Mouse (Mus musculus): ENCODE measurements at regions not wholly inside any gene's neighbourhood (a gene's known extent, or its start where the extent isn't known, plus 50 kb on each side); places are given as distances from the start of the nearest gene placed in this dataset.

- WGBS (ENCODE audit: insufficient replicate concordance) = 53% methylated on average over 1 of the region's 1 CpGs
- H3K4me3 ChIP-seq (replicated peaks) = no peak overlapping the region
- no peak overlapping the region for H3K4me2 ChIP-seq
- no peaks in the 10 kb centered on the region for H3K9me3 ChIP-seq (replicated peaks)
- H3K36me3 ChIP-seq (replicated peaks) = no peaks in the 10 kb centered on the region
- no peak overlapping the region for H3K27ac ChIP-seq (replicated peaks)
- ATAC-seq (ENCODE audit: insufficient read depth) = no peak
- no peaks in the 10 kb centered on the region for H3K27me3 ChIP-seq
- H3K4me1 ChIP-seq (replicated peaks) = no peaks in the 10 kb centered on the region
- H3K9ac ChIP-seq = no peak overlapping the region
These were observed 594.9 kb upstream of the Fam92a start for GRCm38 (mm10) chr4:12766763-12767162.

- Histone ChIP-seq H3K4me1 (replicated peaks) (no peaks in the 10 kb centered on the region), H3K36me3 (replicated peaks) (no peaks in the 10 kb centered on the region), H3K9ac (no peak overlapping the region), H3K27me3 (no peaks in the 10 kb centered on the region), H3K4me3 (replicated peaks) (no peak overlapping the region), H3K27ac (replicated peaks) (no peak overlapping the region), H3K4me2 (no peak overlapping the region), H3K9me3 (replicated peaks) (no peaks in the 10 kb centered on the region)
- no peak for ATAC-seq (ENCODE audit: insufficient read depth)
- 41% methylated on average over 2 of the region's 2 CpGs for WGBS (ENCODE audit: insufficient replicate concordance)
These were observed 579.0 kb upstream of the Fam92a start for GRCm38 (mm10) chr4:12750817-12751216.

GRCm38 (mm10) chr4:12749874-12750273, 578.1 kb upstream of the Fam92a start:
- 38% methylated on average over 1 of the region's 1 CpGs for WGBS (ENCODE audit: insufficient replicate concordance)
- no peak overlapping the region for H3K9ac ChIP-seq
- H3K27ac ChIP-seq (replicated peaks) = no peak overlapping the region
- H3K27me3 ChIP-seq = no peaks in the 10 kb centered on the region
- no peaks in the 10 kb centered on the region for H3K4me1 ChIP-seq (replicated peaks)
- H3K9me3 ChIP-seq (replicated peaks) = no peaks in the 10 kb centered on the region
- ATAC-seq (ENCODE audit: insufficient read depth) = no peak
- H3K4me3 ChIP-seq (replicated peaks) = no peak overlapping the region
- H3K36me3 ChIP-seq (replicated peaks) = no peaks in the 10 kb centered on the region
- no peak overlapping the region for H3K4me2 ChIP-seq

- no peak overlapping the region for H3K4me3 ChIP-seq (replicated peaks)
- no peak for ATAC-seq (ENCODE audit: insufficient read depth)
- 52% methylated on average over 5 of the region's 5 CpGs for WGBS (ENCODE audit: insufficient replicate concordance)
These were observed 572.0 kb upstream of the Fam92a start for GRCm38 (mm10) chr4:12743714-12744327.

GRCm38 (mm10) chr4:12736411-12736810, 564.6 kb upstream of the Fam92a start:
- no peak for ATAC-seq (ENCODE audit: insufficient read depth)
- no peak overlapping the region for H3K4me3 ChIP-seq (replicated peaks)
- no peaks in the 10 kb centered on the region for H3K36me3 ChIP-seq (replicated peaks)
- no peaks in the 10 kb centered on the region for H3K27me3 ChIP-seq
- no peak overlapping the region for H3K4me2 ChIP-seq
- H3K9me3 ChIP-seq (replicated peaks) = no peaks in the 10 kb centered on the region
- no peaks in the 10 kb centered on the region for H3K4me1 ChIP-seq (replicated peaks)
- no peak overlapping the region for H3K9ac ChIP-seq
- no peak overlapping the region for H3K27ac ChIP-seq (replicated peaks)
- 48% methylated on average over 3 of the region's 3 CpGs for WGBS (ENCODE audit: insufficient replicate concordance)

More at GRCm38 (mm10) chr4:12743714-12744327, 572.0 kb upstream of the Fam92a start:
- Histone ChIP-seq H3K36me3 (replicated peaks) (no peaks in the 10 kb centered on the region), H3K9ac (no peak overlapping the region), H3K9me3 (replicated peaks) (no peaks in the 10 kb centered on the region), H3K27ac (replicated peaks) (no peak overlapping the region), H3K27me3 (no peaks in the 10 kb centered on the region), H3K4me1 (replicated peaks) (no peaks in the 10 kb centered on the region), H3K4me2 (no peak overlapping the region)

- no peaks in the 10 kb centered on the region for H3K4me1 ChIP-seq (replicated peaks)
- H3K36me3 ChIP-seq (replicated peaks) = no peaks in the 10 kb centered on the region
- no peaks in the 10 kb centered on the region for H3K27me3 ChIP-seq
- H3K27ac ChIP-seq (replicated peaks) = no peak overlapping the region
- peak; percentile 47 for ATAC-seq (ENCODE audit: insufficient read depth)
- H3K4me2 ChIP-seq = no peak overlapping the region
- WGBS (ENCODE audit: insufficient replicate concordance) = 26% methylated on average over 1 of the region's 1 CpGs
- no peaks in the 10 kb centered on the region for H3K9me3 ChIP-seq (replicated peaks)
- H3K9ac ChIP-seq = no peak overlapping the region
- no peak overlapping the region for H3K4me3 ChIP-seq (replicated peaks)
These were observed 528.4 kb upstream of the Fam92a start for GRCm38 (mm10) chr4:12700189-12700588.

- no peak for ATAC-seq (ENCODE audit: insufficient read depth)
- Histone ChIP-seq H3K9me3 (replicated peaks) (no peaks in the 10 kb centered on the region), H3K27ac (replicated peaks) (no peak overlapping the region), H3K36me3 (replicated peaks) (no peaks in the 10 kb centered on the region), H3K4me1 (replicated peaks) (no peaks in the 10 kb centered on the region), H3K4me3 (replicated peaks) (no peak overlapping the region), H3K27me3 (no peaks in the 10 kb centered on the region), H3K4me2 (no peak overlapping the region), H3K9ac (no peak overlapping the region)
- WGBS (ENCODE audit: insufficient replicate concordance) = 67% methylated on average over 3 of the region's 3 CpGs
These were observed 506.0 kb upstream of the Fam92a start for GRCm38 (mm10) chr4:12677814-12678213.

GRCm38 (mm10) chr4:12671399-12671798, 499.6 kb upstream of the Fam92a start:
- H3K4me3 ChIP-seq (replicated peaks) = no peak overlapping the region
- no peak overlapping the region for H3K9ac ChIP-seq
- H3K9me3 ChIP-seq (replicated peaks) = no peaks in the 10 kb centered on the region
- no peaks in the 10 kb centered on the region for H3K4me1 ChIP-seq (replicated peaks)
- 51% methylated on average over 7 of the region's 7 CpGs for WGBS (ENCODE audit: insufficient replicate concordance)
- no peak overlapping the region for H3K27ac ChIP-seq (replicated peaks)
- no peak overlapping the region for H3K4me2 ChIP-seq
- no peaks in the 10 kb centered on the region for H3K36me3 ChIP-seq (replicated peaks)
- H3K27me3 ChIP-seq = no peaks in the 10 kb centered on the region
- no peak for ATAC-seq (ENCODE audit: insufficient read depth)

GRCm38 (mm10) chr4:12663176-12663575, 491.4 kb upstream of the Fam92a start:
- Histone ChIP-seq H3K9ac (no peak overlapping the region), H3K4me2 (no peak overlapping the region), H3K4me3 (replicated peaks) (no peak overlapping the region), H3K9me3 (replicated peaks) (no peaks in the 10 kb centered on the region), H3K27me3 (no peaks in the 10 kb centered on the region), H3K4me1 (replicated peaks) (no peaks in the 10 kb centered on the region), H3K27ac (replicated peaks) (no peak overlapping the region), H3K36me3 (replicated peaks) (no peaks in the 10 kb centered on the region)
- WGBS (ENCODE audit: insufficient replicate concordance) = 28% methylated on average over 2 of the region's 2 CpGs
- no peak for ATAC-seq (ENCODE audit: insufficient read depth)

GRCm38 (mm10) chr4:12662683-12663082, 490.9 kb upstream of the Fam92a start:
- Histone ChIP-seq H3K4me1 (replicated peaks) (no peaks in the 10 kb centered on the region), H3K9me3 (replicated peaks) (no peaks in the 10 kb centered on the region), H3K27me3 (no peaks in the 10 kb centered on the region), H3K27ac (replicated peaks) (no peak overlapping the region), H3K4me2 (no peak overlapping the region), H3K4me3 (replicated peaks) (no peak overlapping the region), H3K36me3 (replicated peaks) (no peaks in the 10 kb centered on the region), H3K9ac (no peak overlapping the region)
- 34% methylated on average over 1 of the region's 1 CpGs for WGBS (ENCODE audit: insufficient replicate concordance)
- ATAC-seq (ENCODE audit: insufficient read depth) = no peak

- no peaks in the 10 kb centered on the region for H3K4me1 ChIP-seq (replicated peaks)
- H3K9ac ChIP-seq = no peak overlapping the region
- no peaks in the 10 kb centered on the region for H3K36me3 ChIP-seq (replicated peaks)
- no peak overlapping the region for H3K4me3 ChIP-seq (replicated peaks)
- no peaks in the 10 kb centered on the region for H3K27me3 ChIP-seq
- ATAC-seq (ENCODE audit: insufficient read depth) = no peak
- H3K4me2 ChIP-seq = no peak overlapping the region
- WGBS (ENCODE audit: insufficient replicate concordance) = 47% methylated on average over 1 of the region's 1 CpGs
- no peaks in the 10 kb centered on the region for H3K9me3 ChIP-seq (replicated peaks)
- H3K27ac ChIP-seq (replicated peaks) = no peak overlapping the region
These were observed 487.3 kb upstream of the Fam92a start for GRCm38 (mm10) chr4:12659084-12659483.

GRCm38 (mm10) chr4:12658594-12658993, 486.8 kb upstream of the Fam92a start:
- WGBS (ENCODE audit: insufficient replicate concordance) = 62% methylated on average over 6 of the region's 6 CpGs

More at GRCm38 (mm10) chr4:12658594-12658993, 486.8 kb upstream of the Fam92a start:
- no peak overlapping the region for H3K4me2 ChIP-seq
- no peak overlapping the region for H3K27ac ChIP-seq (replicated peaks)
- H3K27me3 ChIP-seq = no peaks in the 10 kb centered on the region
- no peak overlapping the region for H3K4me3 ChIP-seq (replicated peaks)
- no peaks in the 10 kb centered on the region for H3K4me1 ChIP-seq (replicated peaks)
- ATAC-seq (ENCODE audit: insufficient read depth) = no peak
- H3K36me3 ChIP-seq (replicated peaks) = no peaks in the 10 kb centered on the region
- H3K9ac ChIP-seq = no peak overlapping the region
- no peaks in the 10 kb centered on the region for H3K9me3 ChIP-seq (replicated peaks)

Data from liver, embryonic 15.5 days (tissue).